Comparison of ENCODE assay signal across 11 mouse cellular contexts in the genomic region with DNA sequence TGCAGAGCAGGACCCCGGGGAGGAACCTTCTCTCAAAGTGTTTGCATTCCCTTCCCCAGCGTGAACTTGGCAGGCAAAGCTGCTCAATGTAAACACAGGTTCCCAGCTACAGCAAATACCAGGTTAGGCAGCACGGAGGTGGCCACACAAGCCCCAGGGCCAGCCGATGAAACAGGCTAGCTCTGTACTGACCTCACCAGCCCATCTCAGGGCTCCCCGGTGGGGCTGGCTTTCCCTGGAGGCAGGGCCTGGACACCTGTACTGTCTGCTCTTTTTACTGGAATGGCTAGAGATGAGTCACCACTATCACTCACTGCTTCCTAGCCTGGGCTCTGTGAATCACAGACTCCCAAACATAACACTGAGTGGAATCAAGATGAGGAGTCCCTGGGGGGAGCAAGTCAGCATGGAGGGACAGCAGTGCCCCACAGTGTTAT.
A peak's percentile ranks its signal among the peaks of the same experiment; 100 is the strongest.
DNase-seq lines count a peak whose midpoint lies in the region; ATAC-seq lines count a peak whose summit lies in the region.
"Had no signal": no experiment of that assay in that cellular context is flagged by ENCODE, and none has a peak within 500 bp of the region (broad histone marks: within the 10 kb centered on the region; RNA-seq: fewer than 3 reads in every experiment).

No protein-coding gene starts in this region.

- no peak overlapping the region for H3K4me2 ChIP-seq in liver, embryonic 11.5 days
- H3K4me2 ChIP-seq in lung, embryonic 16.5 days (ENCODE audit: low read depth, low read length): no peak overlapping the region
- no peak overlapping the region for H3K4me2 ChIP-seq in forebrain, embryonic 16.5 days (ENCODE audit: low read length)

- 39% methylated on average over 5 of the region's 5 CpGs for WGBS in liver, embryonic 11.5 days
- WGBS in lung, embryonic 16.5 days: 8% methylated on average over 5 of the region's 5 CpGs
- 72% methylated on average over 5 of the region's 5 CpGs for WGBS in forebrain, embryonic 16.5 days

- peak; percentile 48 for DNase-seq in right cerebral cortex, adult 18-20 months
- no peak for DNase-seq in right cerebral cortex, postnatal 36 days (ENCODE audit: low spot score in 2 of 2)
- no peak for DNase-seq in liver, embryonic 11.5 days (ENCODE audit: low spot score)
- peak; percentile 55 for DNase-seq in yolk sac, embryonic 10.5 days (ENCODE audit: low spot score)
- no peak for DNase-seq in adrenal gland, postnatal 25 days
- DNase-seq: adrenal gland, postnatal 14 days; forebrain, postnatal 0 days; right cerebral cortex, postnatal 25 days had no signal

- H3K4me3 ChIP-seq in liver, embryonic 11.5 days (ENCODE audit: low read depth, low read length): no peak overlapping the region
- no peak overlapping the region for H3K4me3 ChIP-seq in lung, embryonic 16.5 days (ENCODE audit: low read length)
- H3K4me3 ChIP-seq in forebrain, embryonic 16.5 days (replicated peaks; ENCODE audit: low read length): no peak overlapping the region

- H3K4me1 ChIP-seq in liver, embryonic 11.5 days (replicated peaks; ENCODE audit: control insufficient read depth, insufficient read depth, low read length): no peaks in the 10 kb centered on the region
- H3K4me1 ChIP-seq in lung, embryonic 16.5 days (replicated peaks; ENCODE audit: control insufficient read depth, insufficient read depth, low read length): peaks cover 16% of the 10 kb centered on the region
- H3K4me1 ChIP-seq in forebrain, embryonic 16.5 days (replicated peaks; ENCODE audit: control insufficient read depth, insufficient read depth, low read length): peaks cover 19% of the 10 kb centered on the region

- no peak overlapping the region for H3K9ac ChIP-seq in liver, embryonic 11.5 days (ENCODE audit: low read depth, low read length)
- H3K9ac ChIP-seq in lung, embryonic 16.5 days (ENCODE audit: low read length): peak overlapping the region; percentile 34; the same call in 1 of the 2 replicates
- H3K9ac ChIP-seq in forebrain, embryonic 16.5 days (replicated peaks; ENCODE audit: low read depth, low read length): no peak overlapping the region
- H3K9ac ChIP-seq: forebrain, postnatal 0 days had no signal

- peaks cover 6% of the 10 kb centered on the region; the same call in 1 of the 2 replicates for H3K27me3 ChIP-seq in liver, embryonic 11.5 days (replicated peaks; ENCODE audit: control insufficient read depth, insufficient read depth, low read length)
- no peaks in the 10 kb centered on the region for H3K27me3 ChIP-seq in lung, embryonic 16.5 days (ENCODE audit: control insufficient read depth, insufficient read depth, low read depth, low read length)
- no peaks in the 10 kb centered on the region for H3K27me3 ChIP-seq in forebrain, embryonic 16.5 days (replicated peaks; ENCODE audit: control insufficient read depth, insufficient read depth, low read length)

- no peak overlapping the region for H3K27ac ChIP-seq in liver, embryonic 11.5 days (ENCODE audit: low read depth, low read length)
- peak overlapping the region; percentile 94 for H3K27ac ChIP-seq in lung, embryonic 16.5 days (ENCODE audit: low read length)
- H3K27ac ChIP-seq in forebrain, embryonic 16.5 days (ENCODE audit: low read length): no peak overlapping the region

- H3K9me3 ChIP-seq in liver, embryonic 11.5 days (ENCODE audit: control insufficient read depth, low read length): no peaks in the 10 kb centered on the region
- no peaks in the 10 kb centered on the region for H3K9me3 ChIP-seq in lung, embryonic 16.5 days (ENCODE audit: control insufficient read depth, low read length)
- no peaks in the 10 kb centered on the region for H3K9me3 ChIP-seq in forebrain, embryonic 16.5 days (ENCODE audit: control insufficient read depth, low read length)

- no peaks in the 10 kb centered on the region for H3K36me3 ChIP-seq in liver, embryonic 11.5 days (ENCODE audit: control insufficient read depth, insufficient read depth, low read length)
- no peaks in the 10 kb centered on the region for H3K36me3 ChIP-seq in lung, embryonic 16.5 days (ENCODE audit: control insufficient read depth, insufficient read depth, low read length)
- H3K36me3 ChIP-seq in forebrain, embryonic 16.5 days (ENCODE audit: control insufficient read depth, insufficient read depth): no peaks in the 10 kb centered on the region

- peak; percentile 54 for ATAC-seq in liver, embryonic 11.5 days (replicated peaks; ENCODE audit: low FRiP score)
- peak; percentile 92 for ATAC-seq in lung, embryonic 16.5 days (ENCODE audit: low read depth)
- ATAC-seq in forebrain, embryonic 16.5 days: no peak
- no peak for ATAC-seq in megakaryocyte progenitor cell, adult 5-6 weeks (replicated peaks; ENCODE audit: poor library complexity)
- ATAC-seq: forebrain, postnatal 0 days had no signal

Comparison
In these comparisons a context has a peak if more than half of its experiments do, and no peak if none do; other contexts are left out.
1. DNase-seq: peak in right cerebral cortex, adult 18-20 months (single experiment) and yolk sac, embryonic 10.5 days (single experiment); none in right cerebral cortex, postnatal 36 days (0 of 2), liver, embryonic 11.5 days (single experiment) and adrenal gland, postnatal 25 days (single experiment).
2. ATAC-seq: peak in liver, embryonic 11.5 days (single experiment) and lung, embryonic 16.5 days (single experiment); none in forebrain, embryonic 16.5 days (single experiment) and megakaryocyte progenitor cell, adult 5-6 weeks (single experiment).